In genomic region chr1:180776494-180776893, GRCm38 (mm10) we compare ENCODE assay signal across 8 mouse cellular contexts. TPM values are rescaled to one million over a fixed set of nuclear protein-coding genes. Genes with fewer than 3 reads are reported as not detected.
DNase-seq lines count a peak whose midpoint lies in the region; ATAC-seq and TF ChIP-seq lines count a peak whose summit lies in the region.
"Had no signal": no experiment of that assay in that cellular context is flagged by ENCODE, and none has a peak within 500 bp of the region (broad histone marks: within the 10 kb centered on the region; RNA-seq: fewer than 3 reads in every experiment).

No protein-coding gene starts in this region.

- H3K9ac ChIP-seq in heart, embryonic 15.5 days = no peak overlapping the region
- H3K9ac ChIP-seq in midbrain, postnatal 0 days (replicated peaks; ENCODE audit: low read length, poor library complexity, severe bottlenecking) = no peak overlapping the region
- H3K9ac ChIP-seq in embryonic facial prominence, embryonic 13.5 days = no peak overlapping the region
- H3K9ac ChIP-seq in limb, embryonic 15.5 days = no peak overlapping the region

- no peak for TF ChIP-seq CTCF in midbrain, postnatal 0 days (IDR thresholded peaks at IDR 0.05)

- intact Hi-C loops in heart, postnatal 25 days (cut with DNase I) = loop anchor here (5.0 kb wide), 1 partner anchor 76 kb away; the partner anchor contains the start of gene Sde2

- WGBS in heart, embryonic 15.5 days = 83% methylated on average over 6 of the region's 6 CpGs
- WGBS in midbrain, embryonic 10.5 days = 92% methylated on average over 6 of the region's 6 CpGs
- 80% methylated on average over 6 of the region's 6 CpGs for WGBS in midbrain, postnatal 0 days
- whole genome bisulfite sequencing in embryonic facial prominence, embryonic 13.5 days = 78% methylated on average over 6 of the region's 6 CpGs
- 77% methylated on average over 6 of the region's 6 CpGs for WGBS in limb, embryonic 15.5 days

- H3K27me3 ChIP-seq in heart, embryonic 15.5 days = no peaks in the 10 kb centered on the region
- H3K27me3 ChIP-seq in midbrain, embryonic 10.5 days (ENCODE audit: low read depth, poor library complexity, severe bottlenecking) = peaks cover 24% of the 10 kb centered on the region
- H3K27me3 ChIP-seq in midbrain, postnatal 0 days (ENCODE audit: insufficient read depth, low read length) = no peaks in the 10 kb centered on the region
- H3K27me3 ChIP-seq in embryonic facial prominence, embryonic 13.5 days = no peaks in the 10 kb centered on the region; the same call in 1 of the 2 replicates
- no peaks in the 10 kb centered on the region for H3K27me3 ChIP-seq in limb, embryonic 15.5 days
- H3K27me3 ChIP-seq: hindbrain, embryonic 15.5 days had no signal

- H3K4me3 ChIP-seq in heart, embryonic 15.5 days = no peak overlapping the region
- H3K4me3 ChIP-seq in midbrain, embryonic 10.5 days = peak overlapping the region; percentile 80; the same call in 1 of the 2 replicates
- H3K4me3 ChIP-seq in midbrain, postnatal 0 days (ENCODE audit: low read depth, low read length) = no peak overlapping the region
- no peak overlapping the region for H3K4me3 ChIP-seq in embryonic facial prominence, embryonic 13.5 days
- H3K4me3 ChIP-seq in limb, embryonic 15.5 days = no peak overlapping the region

- peak overlapping the region; percentile 20; the same call in 1 of the 2 replicates for H3K27ac ChIP-seq in heart, embryonic 15.5 days
- peak overlapping the region; percentile 96 for H3K27ac ChIP-seq in midbrain, embryonic 10.5 days (replicated peaks)
- H3K27ac ChIP-seq in midbrain, postnatal 0 days (ENCODE audit: low read depth, low read length) = no peak overlapping the region
- H3K27ac ChIP-seq in embryonic facial prominence, embryonic 13.5 days = peak overlapping the region; percentile 23; the same call in 1 of the 2 replicates
- peak overlapping the region; percentile 38 for H3K27ac ChIP-seq in limb, embryonic 15.5 days

- H3K9me3 ChIP-seq in heart, embryonic 15.5 days (replicated peaks) = no peaks in the 10 kb centered on the region
- H3K9me3 ChIP-seq in midbrain, embryonic 10.5 days (replicated peaks) = 0 out of 2 replicates have a peak, but pooled peaks cover 7% of the 10 kb centered on the region
- H3K9me3 ChIP-seq in midbrain, postnatal 0 days (ENCODE audit: low read length) = no peaks in the 10 kb centered on the region
- peaks cover 4% of the 10 kb centered on the region; the same call in 1 of the 2 replicates for H3K9me3 ChIP-seq in embryonic facial prominence, embryonic 13.5 days
- H3K9me3 ChIP-seq in limb, embryonic 15.5 days = no peaks in the 10 kb centered on the region
- H3K9me3 ChIP-seq: hindbrain, embryonic 15.5 days had no signal

- peaks cover 35% of the 10 kb centered on the region for H3K4me1 ChIP-seq in heart, embryonic 15.5 days (replicated peaks)
- peaks cover 35% of the 10 kb centered on the region for H3K4me1 ChIP-seq in midbrain, embryonic 10.5 days
- H3K4me1 ChIP-seq in midbrain, postnatal 0 days (ENCODE audit: insufficient read depth, low read length) = no peaks in the 10 kb centered on the region
- H3K4me1 ChIP-seq in embryonic facial prominence, embryonic 13.5 days = peaks cover 14% of the 10 kb centered on the region
- H3K4me1 ChIP-seq in limb, embryonic 15.5 days = peaks cover 23% of the 10 kb centered on the region

- ATAC-seq in heart, embryonic 15.5 days (replicated peaks; ENCODE audit: insufficient number of reproducible peaks, insufficient read depth, low FRiP score, low read depth) = no peak
- no peak for ATAC-seq in midbrain, postnatal 0 days (ENCODE audit: low FRiP score)
- no peak for ATAC-seq in embryonic facial prominence, embryonic 13.5 days (ENCODE audit: insufficient number of reproducible peaks, insufficient read depth, low FRiP score, low TSS enrichment, low read depth)
- no peak for ATAC-seq in limb, embryonic 15.5 days (ENCODE audit: insufficient number of reproducible peaks, low FRiP score, low TSS enrichment, low read depth)

- H3K4me2 ChIP-seq in heart, embryonic 15.5 days = no peak overlapping the region
- H3K4me2 ChIP-seq in midbrain, postnatal 0 days (ENCODE audit: low read depth, low read length, poor library complexity, severe bottlenecking) = no peak overlapping the region
- no peak overlapping the region for H3K4me2 ChIP-seq in embryonic facial prominence, embryonic 13.5 days
- no peak overlapping the region for H3K4me2 ChIP-seq in limb, embryonic 15.5 days

- H3K36me3 ChIP-seq in heart, embryonic 15.5 days = no peaks in the 10 kb centered on the region
- H3K36me3 ChIP-seq in midbrain, embryonic 10.5 days = no peaks in the 10 kb centered on the region
- H3K36me3 ChIP-seq in midbrain, postnatal 0 days (ENCODE audit: insufficient read depth, low read length) = no peaks in the 10 kb centered on the region
- no peaks in the 10 kb centered on the region for H3K36me3 ChIP-seq in embryonic facial prominence, embryonic 13.5 days
- H3K36me3 ChIP-seq in limb, embryonic 15.5 days = no peaks in the 10 kb centered on the region
- H3K36me3 ChIP-seq: hindbrain, embryonic 15.5 days had no signal

- no peak for DNase-seq in heart, postnatal 25 days (ENCODE audit: low spot score)
- DNase-seq in midbrain, embryonic 10.5 days (ENCODE audit: low spot score) = no peak
- DNase-seq in midbrain, postnatal 0 days (ENCODE audit: low spot score) = no peak
- DNase-seq in frontal cortex, postnatal 36 days (ENCODE audit: low spot score in 2 of 2) = no peak

RNA-seq across cellular contexts. Expression of gene H3f3a, which starts 37.2 kb away (rescaled TPM):
- polyA plus RNA-seq in heart, embryonic 15.5 days (2015; fragmentation: Nextera tagmentation; extraction: Ambion mirVana) = 1,560 and 1,618 TPM in 2 replicates
- 100 to 1,000 TPM; 494 to 517 TPM for total RNA-seq in heart, postnatal 25 days (2021)
- polyA plus RNA-seq in midbrain, embryonic 10.5 days (2016; fragmentation: Nextera tagmentation; extraction: Ambion mirVana) = 2,611 and 2,764 TPM in 2 replicates
- total RNA-seq in midbrain, postnatal 0 days (2014; rRNA removed) = 1,783 and 3,084 TPM in 2 replicates
- polyA plus RNA-seq in midbrain, postnatal 0 days (2015; fragmentation: Nextera tagmentation; extraction: Ambion mirVana) = 1,997 and 2,039 TPM in 2 replicates
- 2,801 and 3,318 TPM in 2 replicates for polyA plus RNA-seq in embryonic facial prominence, embryonic 13.5 days (2015; fragmentation: Nextera tagmentation; extraction: Ambion mirVana)
- 2,561 and 2,592 TPM in 2 replicates for polyA plus RNA-seq in limb, embryonic 15.5 days (2015; fragmentation: Nextera tagmentation; extraction: Ambion mirVana)

RNA-seq across cellular contexts. Expression of gene Acbd3, which starts 50.7 kb away (rescaled TPM):
- 16.9 and 20.0 TPM in 2 replicates for polyA plus RNA-seq in heart, embryonic 15.5 days (2015; fragmentation: Nextera tagmentation; extraction: Ambion mirVana)
- total RNA-seq in heart, postnatal 25 days (2021) = 10 to 100 TPM; 22.6 to 24.8 TPM
- 17.0 and 18.8 TPM in 2 replicates for polyA plus RNA-seq in midbrain, embryonic 10.5 days (2016; fragmentation: Nextera tagmentation; extraction: Ambion mirVana)
- 30.0 and 42.5 TPM in 2 replicates for total RNA-seq in midbrain, postnatal 0 days (2014; rRNA removed)
- polyA plus RNA-seq in midbrain, postnatal 0 days (2015; fragmentation: Nextera tagmentation; extraction: Ambion mirVana) = 15.8 and 18.8 TPM in 2 replicates
- 24.1 and 25.5 TPM in 2 replicates for polyA plus RNA-seq in embryonic facial prominence, embryonic 13.5 days (2015; fragmentation: Nextera tagmentation; extraction: Ambion mirVana)
- 24.0 and 27.9 TPM in 2 replicates for polyA plus RNA-seq in limb, embryonic 15.5 days (2015; fragmentation: Nextera tagmentation; extraction: Ambion mirVana)
